Mouse (Mus musculus) c-Kit-negative CD71-positive TER-119-positive erythroid progenitor cells, embryonic 14.5 days (primary cell): ENCODE data around the gene Gm28729.

ENCODE experiments used
- DNase-seq: peaks from one replicate; pipeline ENCODE4 v3.0.0-alpha.2; 2013; ENCODE audit warnings: low read depth, low spot score

The Gm28729 gene

DNA sequence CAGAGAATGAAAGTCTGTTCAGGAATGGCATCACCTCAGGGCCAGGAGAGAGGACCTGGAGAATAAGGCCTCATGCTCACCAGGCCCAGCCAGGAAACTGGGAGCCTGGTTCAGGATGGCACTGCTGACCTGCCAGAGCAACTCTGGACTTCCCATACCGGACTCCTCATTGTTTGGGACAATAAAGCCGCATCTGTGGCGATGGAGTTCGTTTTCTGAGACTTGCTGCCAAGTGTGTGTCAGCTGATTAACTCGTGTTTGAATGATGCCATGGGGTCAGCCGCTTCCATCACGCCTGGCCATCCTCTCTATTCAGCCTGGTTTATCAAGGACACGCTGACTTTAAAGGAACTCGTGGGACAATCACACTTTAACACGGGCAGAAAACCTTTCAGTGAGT is 61.4 kb downstream of the Gm28729 start:
- DNase-seq = no peak

DNA sequence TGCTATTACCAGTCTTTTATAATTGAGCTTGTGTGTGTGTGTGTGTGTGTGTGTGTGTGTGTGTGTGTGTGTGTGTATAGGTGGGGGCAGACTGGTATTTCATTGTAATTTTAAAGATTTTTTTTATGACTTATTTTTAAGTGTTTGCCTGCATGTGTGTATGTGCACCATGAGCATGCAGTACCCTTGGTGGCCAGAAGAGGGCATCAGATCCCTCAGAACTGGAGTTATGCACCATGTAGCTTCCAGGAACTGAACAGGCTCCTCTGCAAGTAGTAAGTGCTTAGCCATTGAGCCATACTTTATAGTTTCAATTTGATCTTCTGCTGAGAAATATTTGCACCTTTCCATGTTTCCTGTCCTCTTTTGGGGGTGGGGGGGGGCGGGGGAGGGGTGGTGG is 63.5 kb downstream of the Gm28729 start:
- DNase-seq = no peak

DNA sequence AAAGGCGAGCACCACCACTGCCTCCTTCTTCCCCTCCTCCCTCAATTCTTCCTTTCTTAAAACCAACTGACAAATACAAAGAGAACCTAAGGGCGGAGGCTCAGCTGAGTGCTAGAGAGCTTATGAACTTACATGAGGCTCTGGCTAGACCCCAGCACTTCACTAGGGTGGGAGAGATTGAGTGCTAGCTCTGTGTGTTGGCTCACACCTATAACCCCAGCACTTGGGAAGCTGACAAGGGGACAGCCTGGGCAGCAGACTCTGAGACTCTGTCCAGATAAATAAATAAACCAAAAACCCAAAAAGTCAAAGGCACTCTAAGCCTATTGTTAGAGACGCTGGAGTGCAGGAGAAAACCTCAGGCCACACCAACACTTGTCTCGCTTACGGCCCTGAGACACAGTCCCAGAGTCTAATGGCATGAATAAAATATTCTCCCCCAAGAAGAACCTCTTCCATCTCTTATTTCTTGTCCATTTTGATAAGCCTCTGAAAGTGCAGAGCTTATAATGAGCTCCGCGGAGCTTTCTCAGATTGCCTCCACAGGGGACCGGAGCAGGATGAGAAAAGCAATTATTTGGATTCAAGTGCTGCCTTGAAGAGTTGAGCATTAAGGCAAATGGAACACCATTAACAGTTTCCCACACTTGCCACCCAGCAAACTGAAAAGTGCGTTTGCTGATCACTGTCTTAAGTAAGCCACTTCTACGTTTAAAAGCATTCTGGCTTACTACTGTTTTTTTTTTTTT is 64.8 kb downstream of the Gm28729 start:
- DNase-seq = no peak

DNA sequence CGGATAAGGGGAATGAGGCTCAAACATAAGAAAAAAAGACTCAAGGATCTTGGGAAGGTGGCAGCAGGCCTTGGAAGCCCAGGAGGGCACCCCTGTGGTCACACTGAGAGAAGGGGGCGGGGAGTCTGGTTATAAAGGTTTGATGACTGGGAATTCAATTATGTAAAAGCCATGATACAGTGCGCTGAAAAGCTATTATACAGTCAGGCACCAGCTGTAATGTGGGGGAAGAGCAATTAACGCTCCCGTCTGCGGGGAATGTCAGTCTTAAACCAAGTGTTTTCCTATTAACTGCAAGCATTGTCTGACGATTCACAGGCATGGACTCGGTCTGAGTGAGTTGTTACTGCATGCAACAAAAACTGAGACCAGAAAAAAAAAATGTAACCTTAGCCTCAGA is 69.4 kb downstream of the Gm28729 start:
- DNase-seq = no peak

DNA sequence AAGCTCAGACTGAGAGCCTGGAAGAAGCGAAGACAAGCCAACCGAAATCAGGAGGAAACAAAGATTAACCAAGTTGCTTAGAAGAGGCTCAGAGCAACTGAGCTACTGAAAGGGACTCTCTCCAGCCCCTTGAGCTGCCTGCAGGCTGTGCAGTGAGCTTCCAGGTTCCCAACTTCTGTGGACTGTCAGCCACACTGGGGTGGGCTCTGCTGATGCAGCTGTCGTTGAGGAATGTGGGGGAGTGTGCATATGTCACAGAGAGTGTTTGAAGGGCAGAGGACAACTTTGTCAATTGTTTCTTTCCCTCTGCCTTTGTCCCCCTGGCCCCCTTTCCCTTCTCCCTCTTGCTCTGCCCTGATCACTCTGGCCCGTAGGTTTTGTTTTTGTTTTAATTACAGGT is 72.1 kb downstream of the Gm28729 start:
- DNase-seq = no peak

DNA sequence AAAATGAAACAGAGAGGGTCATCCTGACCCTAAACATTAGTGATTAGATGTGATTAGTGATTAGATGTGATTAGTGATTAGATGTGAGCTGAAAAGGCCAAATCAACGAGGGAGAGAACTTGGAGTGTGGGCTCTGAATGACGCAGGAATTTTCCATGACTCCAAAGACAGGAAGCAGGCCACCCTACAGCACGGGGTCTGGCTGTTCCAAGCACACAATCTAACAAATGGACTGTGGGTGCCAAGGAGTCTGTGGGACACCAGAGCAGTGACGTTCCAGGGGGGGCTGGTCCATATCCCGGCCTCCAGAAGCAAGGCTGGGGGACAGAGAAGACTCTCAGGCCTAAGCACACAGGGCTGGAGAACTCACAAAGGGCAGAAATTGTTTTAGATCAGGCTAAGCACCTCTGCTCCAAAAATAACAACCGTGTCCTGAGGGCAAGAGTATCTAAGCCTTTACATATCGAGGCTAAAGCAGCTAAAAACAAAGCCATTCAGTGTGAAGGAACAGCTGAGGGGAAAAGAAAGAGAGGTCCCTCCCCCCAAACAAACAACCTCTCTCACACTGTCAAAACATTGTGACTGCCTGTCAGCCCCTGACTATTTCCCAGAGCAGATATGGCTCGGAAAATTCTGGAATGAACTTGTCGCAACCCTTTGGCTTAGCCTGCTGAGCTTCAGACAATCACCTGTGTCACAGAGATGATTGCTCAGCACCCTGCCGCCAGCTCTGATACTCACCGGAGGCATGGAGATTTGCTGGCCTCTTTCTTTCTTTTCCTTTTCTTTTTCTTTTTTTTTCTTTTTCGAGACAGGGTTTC is 74.0 kb downstream of the Gm28729 start:
- DNase-seq = no peak

DNA sequence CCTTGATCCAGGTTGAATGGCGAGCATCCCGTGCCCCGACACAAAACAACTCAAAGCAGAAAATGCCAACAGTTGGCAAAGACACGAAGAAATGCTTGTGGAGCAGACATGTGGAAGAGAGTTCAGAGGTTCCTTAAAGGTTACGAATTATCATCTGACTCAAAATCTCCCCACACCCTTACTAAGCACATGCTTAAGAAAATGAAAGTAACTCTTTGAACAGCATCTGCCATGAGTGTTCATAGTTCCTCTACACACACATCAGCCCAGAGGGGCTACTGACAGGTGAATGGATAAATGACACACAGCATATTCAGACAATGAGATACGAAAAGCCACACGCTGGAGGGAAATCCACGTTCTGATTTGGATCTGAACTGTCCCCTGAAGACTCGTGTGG is 75.5 kb downstream of the Gm28729 start:
- no peak for DNase-seq

DNA sequence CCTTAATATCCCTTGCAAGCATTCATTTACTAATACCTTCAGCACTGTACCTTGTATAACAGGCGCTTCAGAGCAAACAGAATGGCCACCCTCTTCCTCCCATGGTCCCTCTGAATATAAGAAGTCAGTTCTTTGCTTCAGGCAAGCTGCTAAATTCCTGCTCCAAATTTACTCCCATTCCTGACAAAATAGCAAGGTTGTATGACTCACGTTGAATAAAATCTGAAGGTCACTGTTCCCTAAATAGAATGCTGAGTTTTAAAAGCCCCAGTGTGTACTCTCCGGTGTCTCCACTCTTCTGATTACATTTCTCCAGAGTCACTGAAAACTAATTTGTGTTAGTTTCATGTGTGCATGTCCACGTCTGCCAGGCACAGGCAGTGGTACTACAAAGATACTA is 79.7 kb downstream of the Gm28729 start:
- no peak for DNase-seq

DNA sequence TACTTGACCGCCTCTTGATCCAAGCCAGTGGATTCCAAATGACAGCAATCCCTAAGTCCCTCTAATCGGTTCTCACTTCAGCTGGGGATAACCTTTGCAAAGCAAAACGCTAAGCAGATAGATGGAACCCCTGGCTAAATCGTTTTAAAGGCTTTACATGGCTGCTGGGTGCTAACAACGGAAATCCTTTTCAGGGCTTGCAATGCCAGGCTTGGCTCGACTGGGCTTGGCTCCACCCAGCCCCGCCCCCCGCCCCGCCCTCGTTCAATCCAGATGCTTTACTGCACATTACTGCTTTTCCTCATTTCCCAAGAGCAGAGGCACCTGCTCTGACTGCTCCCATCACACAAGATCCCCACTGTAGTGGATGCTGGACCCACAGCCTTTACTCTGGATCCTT is 83.0 kb downstream of the Gm28729 start:
- DNase-seq = no peak

DNA sequence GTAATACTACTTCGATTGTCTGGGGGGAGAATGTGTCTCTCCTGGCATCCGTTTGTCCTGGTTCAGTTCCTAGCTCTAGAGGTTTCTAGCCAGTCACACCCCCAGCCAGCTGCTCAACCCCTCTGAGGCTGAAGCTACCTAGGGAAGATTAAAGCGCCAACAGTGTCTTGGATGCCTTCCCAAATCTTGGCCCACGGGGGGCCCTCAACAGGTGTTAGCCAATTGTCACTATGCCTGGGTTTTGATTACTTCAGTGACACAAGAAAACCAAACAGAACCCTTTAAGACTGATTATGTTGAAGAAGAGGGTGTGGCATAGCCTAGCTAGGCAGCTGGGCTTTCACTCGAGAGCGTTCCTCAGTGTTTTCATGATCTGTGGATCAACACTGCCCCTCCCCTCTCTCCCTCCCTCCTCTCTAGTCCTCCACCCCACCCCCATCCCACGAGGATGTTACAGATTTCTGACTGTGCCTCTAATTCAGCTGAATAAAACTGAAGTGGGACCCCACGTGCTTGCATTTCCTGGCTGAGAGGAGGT is 86.7 kb downstream of the Gm28729 start:
- DNase-seq = no peak

DNA sequence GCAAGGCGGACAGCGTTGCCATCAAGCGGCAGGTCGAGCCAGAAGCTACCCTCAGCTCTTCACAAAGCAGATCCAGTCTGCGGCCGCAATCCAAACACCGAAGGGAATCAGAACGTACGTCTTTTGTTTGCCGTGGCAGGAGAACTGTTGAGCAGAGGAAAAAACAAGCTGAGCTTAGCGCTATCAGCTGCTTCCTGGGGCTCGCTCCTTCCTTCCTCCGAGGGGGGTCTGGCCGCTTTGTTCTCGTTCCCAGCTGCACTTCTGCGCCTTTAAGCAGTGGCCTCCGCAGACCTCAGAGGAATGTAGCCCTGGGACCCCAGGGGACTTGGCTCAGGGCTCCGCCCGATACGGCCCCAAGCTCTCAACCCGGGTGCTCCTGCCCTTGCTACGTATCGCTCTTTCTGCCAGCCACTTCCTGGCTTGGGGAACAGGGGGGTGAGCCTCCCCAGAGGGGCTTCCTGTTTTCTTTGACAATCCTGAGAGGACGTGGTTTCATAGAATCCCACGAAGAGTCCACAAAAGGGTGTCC is 87.2 kb downstream of the Gm28729 start:
- DNase-seq = no peak

DNA sequence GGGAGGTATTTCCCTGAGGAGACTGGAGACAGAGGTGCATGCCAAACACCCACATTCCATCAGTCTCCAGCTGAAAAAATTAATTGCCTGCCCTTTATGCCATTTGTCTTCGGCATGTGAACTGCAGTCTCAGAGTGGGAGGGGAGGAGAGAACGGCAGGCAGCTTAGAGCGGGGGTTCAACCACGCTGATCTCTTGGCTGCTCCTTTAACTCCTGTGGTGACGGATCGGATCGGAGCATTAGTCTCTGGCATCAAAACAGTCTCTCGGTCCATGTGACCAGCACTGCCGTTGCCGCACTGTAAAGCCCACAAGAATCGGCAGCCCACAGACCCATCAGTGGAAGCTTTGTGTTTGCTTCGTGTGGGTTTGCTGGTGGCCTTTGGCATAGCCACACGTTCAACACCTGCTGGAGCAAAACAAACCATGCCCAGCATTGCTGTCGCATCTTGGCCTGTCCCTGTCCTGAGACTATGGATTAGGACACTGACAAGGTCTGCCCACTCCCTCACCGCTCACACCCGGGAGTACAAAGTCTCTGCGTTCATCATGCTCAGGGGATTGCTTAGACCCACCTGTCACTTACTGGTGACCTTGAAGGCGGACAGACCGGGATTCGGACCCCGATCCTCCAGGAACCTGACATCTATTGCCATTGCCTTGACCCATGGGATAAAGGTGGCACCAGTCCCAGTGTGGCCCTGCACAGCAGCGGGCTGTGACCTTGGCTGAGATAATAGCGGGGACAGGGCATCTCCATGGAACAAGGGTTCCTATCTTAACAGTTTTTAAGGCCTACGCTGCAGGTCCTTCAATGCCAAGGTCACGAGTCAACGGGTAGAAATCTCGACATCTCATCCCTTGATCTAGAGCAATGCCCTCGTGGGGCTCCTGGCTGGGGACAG is 87.9 kb downstream of the Gm28729 start:
- no peak for DNase-seq
